Mouse (Mus musculus) liver, adult 2 months (tissue): Measurements from ENCODE around the gene Tor1aip1. TPM values are rescaled to one million over a fixed set of nuclear protein-coding genes. Genes with fewer than 3 reads are reported as not detected.
A peak's percentile ranks its signal among the peaks of the same experiment; 100 is the strongest.

Experiments used
- DNase-seq: peaks from one replicate; pipeline ENCODE4 v3.0.0-alpha.2; 2011; ENCODE audit warnings: low read depth, low spot score; ENCODE audit errors: extremely low read depth
- H3K27ac ChIP-seq: fragments of 200-500 bp; replicated peaks from 2 replicates; pipeline ENCODE4 v1.5.1; 2012; ENCODE audit warnings: low read depth, mild to moderate bottlenecking, control low read depth, inconsistent platforms, low read length; ENCODE audit not compliant: insufficient read depth
- H3K27me3 ChIP-seq: fragments of 200-500 bp; 2 replicates; pipeline ENCODE4 v1.6.1; 2012; ENCODE audit warnings: mild to moderate bottlenecking, moderate library complexity, low read length, inconsistent platforms; ENCODE audit not compliant: control insufficient read depth, insufficient read depth
- H3K36me3 ChIP-seq: fragments of 200-500 bp; 2 replicates; pipeline ENCODE4 v1.6.1; 2012; ENCODE audit warnings: low read length, inconsistent platforms; ENCODE audit not compliant: control insufficient read depth, insufficient read depth
- H3K4me1 ChIP-seq: fragments of 200-500 bp; 2 replicates; pipeline ENCODE4 v1.6.1; 2011; ENCODE audit warnings: low read length; ENCODE audit not compliant: control insufficient read depth, insufficient read depth
- H3K4me3 ChIP-seq: fragments of 200-500 bp; 2 replicates; pipeline ENCODE4 v1.5.1; 2011; ENCODE audit warnings: low read depth, mild to moderate bottlenecking, control low read depth, low read length, moderate library complexity; ENCODE audit not compliant: insufficient read depth
- H3K79me2 ChIP-seq: fragments of 200-500 bp; 2 replicates; pipeline ENCODE4 v1.6.1; 2012; ENCODE audit warnings: inconsistent platforms, mild to moderate bottlenecking, low read length, moderate library complexity; ENCODE audit not compliant: control insufficient read depth, insufficient read depth
- H3K9ac ChIP-seq: fragments of 200-500 bp; 2 replicates; pipeline ENCODE4 v1.6.1; 2012; ENCODE audit warnings: low read depth, mild to moderate bottlenecking, control low read depth, inconsistent platforms, low read length
- CTCF ChIP-seq: fragments of 200-500 bp; IDR thresholded peaks from 2 replicates; pipeline ENCODE4 v1.5.1; 2011; ENCODE audit warnings: low read depth, low read length, control low read depth
- POLR2A ChIP-seq: fragments of 200-500 bp; IDR thresholded peaks from 2 replicates; pipeline ENCODE4 v1.6.1; 2011; ENCODE audit warnings: low read length, control low read depth; ENCODE audit not compliant: insufficient read depth; ENCODE audit errors: extremely low read depth
- WGBS: fragments of 180-500 bp; shearing (Covaris S2); methylation state at CpG from one replicate; pipeline ENCODE4 v1.1.7; 2018; 5-methylcytosine and 5-hydroxymethylcytosine counted together
- polyA plus RNA-seq: library from polyadenylated mRNA; depleted of rRNA; stranded (reverse); fragments of >200 nt; gene quantifications from 2 replicates; pipeline ENCODE4 v1.2.3, GENCODE M21; 2012; rRNA removed
- total RNA-seq: library from RNA; depleted of rRNA; stranded (reverse); fragments of >200 nt; gene quantifications from 2 replicates; pipeline ENCODE4 v1.2.3, GENCODE M21; 2014; rRNA removed

The Tor1aip1 gene
- 26.4 and 32.6 TPM in 2 replicates for total RNA-seq
- polyA plus RNA-seq: 19.9 and 25.7 TPM in 2 replicates

- peaks cover 7% of the 10 kb centered on the region; the same call in 1 of the 2 replicates for H3K79me2 ChIP-seq
- H3K27me3 ChIP-seq: no peaks in the 10 kb centered on the region
- WGBS: under 1% methylated on average over 59 of the region's 59 CpGs
- peak within 1 kb of the TSS; percentile 92 for H3K9ac ChIP-seq
- DNase-seq: peak; percentile 97
- peak within 1 kb of the TSS; percentile 89 for H3K4me3 ChIP-seq
- peak; percentile 90 for TF ChIP-seq CTCF
- TF ChIP-seq POLR2A: peak; percentile 87
- H3K27ac ChIP-seq: peak within 1 kb of the TSS; percentile 97
- peaks cover 22% of the 10 kb centered on the region for H3K36me3 ChIP-seq
- peaks cover 5% of the 10 kb centered on the region; the same call in 1 of the 2 replicates for H3K4me1 ChIP-seq
Measured at GRCm38 (mm10) chr1:156035930-156036737, at the start of gene Tor1aip1. TSS of gene Tor1aip1 (minus strand) at chr1:156036480.

- Histone ChIP-seq H3K4me1 (no peaks in the 10 kb centered on the region), H3K27ac (no peak overlapping the region), H3K27me3 (no peaks in the 10 kb centered on the region), H3K4me3 (no peak overlapping the region), H3K36me3 (no peaks in the 10 kb centered on the region), H3K9ac (no peak overlapping the region), H3K79me2 (no peaks in the 10 kb centered on the region)
- peak; percentile 42 for DNase-seq
- 56% methylated on average over 5 of the region's 5 CpGs for WGBS
- no peak for TF ChIP-seq POLR2A
- TF ChIP-seq CTCF: no peak
Measured at GRCm38 (mm10) chr1:156085770-156086169, 49.5 kb upstream of the Tor1aip1 start.

DNA sequence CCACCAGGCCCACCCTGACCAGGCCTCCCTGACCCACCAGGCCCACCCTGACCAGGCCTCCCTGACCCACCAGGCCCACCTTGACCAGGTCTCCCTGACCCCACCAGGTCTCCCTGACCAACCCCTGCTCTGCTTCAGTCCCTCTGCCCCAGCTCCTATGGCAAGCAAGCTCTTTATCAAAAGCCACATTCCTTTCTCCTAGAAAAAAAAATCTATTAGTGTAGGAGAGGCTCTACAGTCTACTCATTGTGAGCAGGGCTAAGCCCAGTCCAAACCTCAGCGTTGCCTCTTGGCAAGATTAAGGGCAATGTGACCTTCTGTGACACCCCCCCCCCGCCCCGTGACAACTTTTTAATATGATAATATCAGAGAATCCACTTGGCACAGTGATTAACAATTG is 48.3 kb upstream of the Tor1aip1 start:
- WGBS: 78% methylated on average over 3 of the region's 3 CpGs
- Histone ChIP-seq H3K4me1 (no peaks in the 10 kb centered on the region), H3K36me3 (no peaks in the 10 kb centered on the region), H3K9ac (no peak overlapping the region), H3K27me3 (no peaks in the 10 kb centered on the region), H3K4me3 (no peak overlapping the region), H3K27ac (no peak overlapping the region), H3K79me2 (no peaks in the 10 kb centered on the region)
- DNase-seq: no peak
- TF ChIP-seq POLR2A: no peak
- no peak for TF ChIP-seq CTCF

DNA sequence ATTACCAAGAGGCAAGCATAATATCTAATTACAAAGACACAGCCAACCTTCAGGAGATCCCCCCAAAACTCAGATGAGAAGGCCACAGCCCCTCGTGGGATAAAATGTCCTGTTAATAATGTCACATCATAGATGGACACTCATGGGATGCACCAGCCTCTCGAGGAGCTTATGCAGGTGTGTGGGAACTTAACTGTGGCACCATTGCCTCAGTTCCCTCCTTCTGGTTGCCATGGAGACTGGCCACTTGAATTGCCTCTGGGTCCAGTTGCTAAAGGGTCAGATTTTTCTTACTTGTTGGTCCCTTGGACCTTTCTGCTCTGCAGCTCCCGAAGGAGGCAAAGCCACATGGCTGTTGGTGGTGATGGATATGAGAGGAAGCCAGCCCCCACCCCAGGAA is 41.4 kb upstream of the Tor1aip1 start:
- peaks cover 13% of the 10 kb centered on the region for H3K4me1 ChIP-seq
- no peak overlapping the region for H3K9ac ChIP-seq
- TF ChIP-seq CTCF (no peak), POLR2A (no peak)
- H3K36me3 ChIP-seq: no peaks in the 10 kb centered on the region
- no peak overlapping the region for H3K27ac ChIP-seq
- no peak overlapping the region for H3K4me3 ChIP-seq
- no peaks in the 10 kb centered on the region for H3K27me3 ChIP-seq
- no peaks in the 10 kb centered on the region for H3K79me2 ChIP-seq
- WGBS: 66% methylated on average over 3 of the region's 3 CpGs
- DNase-seq: no peak

- DNase-seq: no peak
- Histone ChIP-seq H3K27me3 (no peaks in the 10 kb centered on the region), H3K4me3 (no peak overlapping the region), H3K9ac (no peak overlapping the region), H3K4me1 (peaks cover 23% of the 10 kb centered on the region), H3K36me3 (no peaks in the 10 kb centered on the region), H3K79me2 (no peaks in the 10 kb centered on the region), H3K27ac (no peak overlapping the region)
- TF ChIP-seq POLR2A (no peak), CTCF (no peak)
- 65% methylated on average over 4 of the region's 4 CpGs for WGBS
Measured at GRCm38 (mm10) chr1:156076474-156076873, 40.2 kb upstream of the Tor1aip1 start.

GRCm38 (mm10) chr1:156074575-156074974 is 38.3 kb upstream of the Tor1aip1 start:
- peak overlapping the region; percentile 93 for H3K27ac ChIP-seq
- WGBS: 41% methylated on average over 8 of the region's 8 CpGs
- no peak for TF ChIP-seq CTCF
- TF ChIP-seq POLR2A: no peak

More at GRCm38 (mm10) chr1:156074575-156074974, 38.3 kb upstream of the Tor1aip1 start:
- Histone ChIP-seq H3K4me3 (no peak overlapping the region), H3K36me3 (no peaks in the 10 kb centered on the region), H3K27me3 (no peaks in the 10 kb centered on the region), H3K79me2 (no peaks in the 10 kb centered on the region), H3K4me1 (peaks cover 23% of the 10 kb centered on the region), H3K9ac (peak overlapping the region; percentile 45; the same call in 1 of the 2 replicates)
- DNase-seq: peak; percentile 76
